Mouse (Mus musculus): Measurements from ENCODE around the gene Cdh12. TPM values are rescaled to one million over a fixed set of nuclear protein-coding genes. Genes with fewer than 3 reads are reported as not detected.
"Not testable (repeated sequence)": the region's sequence is repeated elsewhere in the genome, so short reads cannot be mapped to it uniquely, and the experiment has no call there.

Cdh12 gene
- total RNA-seq, 1 experiment: not detected

- DNase-seq (ENCODE audit: low read depth, low spot score): no peak
- in situ Hi-C loops (cut with MboI; ENCODE audit: low sequenced_read_pairs in 2 of 2, unreplicated experiment in 2 of 2): no loop called here
- no peaks in the 10 kb centered on the region for H3K9me3 ChIP-seq (ENCODE audit: control insufficient read depth, insufficient read depth, low read depth, low read length)
- no peak for TF ChIP-seq ZNF384 (IDR thresholded peaks at IDR 0.05; ENCODE audit: low read depth, low read length)
- no peak for TF ChIP-seq CHD2 (IDR thresholded peaks at IDR 0.05; ENCODE audit: low read depth, low read length)
- TF ChIP-seq ZC3H11A (IDR thresholded peaks at IDR 0.05; ENCODE audit: borderline replicate concordance, low read depth, low read length): no peak
- TF ChIP-seq MAFK (IDR thresholded peaks at IDR 0.05; ENCODE audit: insufficient read depth, low read depth, low read length): no peak
- TF ChIP-seq HCFC1 (IDR thresholded peaks at IDR 0.05; ENCODE audit: borderline replicate concordance, insufficient read depth, low read length): no peak
- no peaks in the 10 kb centered on the region for H3K4me1 ChIP-seq (ENCODE audit: control insufficient read depth in 2 of 2, insufficient read depth in 2 of 2, low read length in 2 of 2, poor library complexity in 1 of 2)
- H3K4me3 ChIP-seq (ENCODE audit: insufficient read depth in 1 of 2, low read depth in 1 of 2, low read length in 2 of 2, poor library complexity in 1 of 2, severe bottlenecking in 1 of 2): no peak overlapping the region
- H3K27ac ChIP-seq (ENCODE audit: insufficient read depth, low read depth, low read length, poor library complexity, severe bottlenecking): no peak overlapping the region
- no peak overlapping the region for H3K9ac ChIP-seq (ENCODE audit: insufficient read depth, low read depth, low read length, poor library complexity, severe bottlenecking)
- no peaks in the 10 kb centered on the region for H3K36me3 ChIP-seq (ENCODE audit: control insufficient read depth, insufficient read depth, low read length, poor library complexity, severe bottlenecking)
These were observed 121.9 kb downstream of the Cdh12 start for GRCm38 (mm10) chr15:20571012-20571411.

DNA sequence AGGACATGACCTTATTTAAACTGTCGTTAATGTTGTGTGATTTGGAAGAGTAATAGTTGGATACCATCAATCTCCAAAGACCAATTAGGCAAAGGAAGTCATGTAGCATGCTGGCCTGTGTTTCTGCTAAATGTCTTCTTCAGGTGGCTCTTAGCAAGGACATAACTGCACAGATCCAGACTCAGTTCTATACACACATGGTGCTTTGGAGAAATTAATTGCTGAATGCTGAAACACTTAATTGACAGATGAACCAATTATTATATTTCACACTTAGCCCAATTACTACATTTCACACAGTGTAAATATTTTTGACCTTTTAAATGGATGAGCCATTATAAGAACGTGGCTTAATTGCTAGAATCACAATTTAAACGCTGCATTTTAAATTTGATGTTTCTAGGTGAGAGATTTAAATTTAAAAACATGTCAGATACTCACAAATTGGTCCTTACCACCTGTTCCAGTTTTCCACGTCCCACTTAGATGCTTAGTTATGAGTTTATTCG lies 133.6 kb downstream of the Cdh12 start:
- H3K9ac ChIP-seq (ENCODE audit: insufficient read depth, low read depth, low read length, poor library complexity, severe bottlenecking): no peak overlapping the region
- in situ Hi-C loops (cut with MboI; ENCODE audit: low sequenced_read_pairs in 2 of 2, unreplicated experiment in 2 of 2): no loop called here
- TF ChIP-seq ZNF384 (IDR thresholded peaks at IDR 0.05; ENCODE audit: low read depth, low read length): no peak
- no peaks in the 10 kb centered on the region for H3K36me3 ChIP-seq (ENCODE audit: control insufficient read depth, insufficient read depth, low read length, poor library complexity, severe bottlenecking)
- H3K9me3 ChIP-seq (ENCODE audit: control insufficient read depth, insufficient read depth, low read depth, low read length): no peaks in the 10 kb centered on the region
- H3K27ac ChIP-seq (ENCODE audit: insufficient read depth, low read depth, low read length, poor library complexity, severe bottlenecking): no peak overlapping the region
- no peak overlapping the region for H3K4me3 ChIP-seq (ENCODE audit: insufficient read depth in 1 of 2, low read depth in 1 of 2, low read length in 2 of 2, poor library complexity in 1 of 2, severe bottlenecking in 1 of 2)
- H3K4me1 ChIP-seq (ENCODE audit: control insufficient read depth in 2 of 2, insufficient read depth in 2 of 2, low read length in 2 of 2, poor library complexity in 1 of 2): no peaks in the 10 kb centered on the region
- DNase-seq (ENCODE audit: low read depth, low spot score): no peak

GRCm38 (mm10) chr15:20591599-20591998 lies 142.5 kb downstream of the Cdh12 start:
- TF ChIP-seq MAFK (IDR thresholded peaks at IDR 0.05; ENCODE audit: insufficient read depth, low read depth, low read length) (no peak), ZC3H11A (IDR thresholded peaks at IDR 0.05; ENCODE audit: borderline replicate concordance, low read depth, low read length) (no peak), HCFC1 (IDR thresholded peaks at IDR 0.05; ENCODE audit: borderline replicate concordance, insufficient read depth, low read length) (no peak), ZNF384 (IDR thresholded peaks at IDR 0.05; ENCODE audit: low read depth, low read length) (no peak), CHD2 (IDR thresholded peaks at IDR 0.05; ENCODE audit: low read depth, low read length) (no peak)
- Histone ChIP-seq H3K36me3 (ENCODE audit: control insufficient read depth, insufficient read depth, low read length, poor library complexity, severe bottlenecking) (no peaks in the 10 kb centered on the region), H3K9me3 (ENCODE audit: control insufficient read depth, insufficient read depth, low read depth, low read length) (no peaks in the 10 kb centered on the region), H3K9ac (ENCODE audit: insufficient read depth, low read depth, low read length, poor library complexity, severe bottlenecking) (no peak overlapping the region), H3K4me1 (ENCODE audit: control insufficient read depth in 2 of 2, insufficient read depth in 2 of 2, low read length in 2 of 2, poor library complexity in 1 of 2) (no peaks in the 10 kb centered on the region), H3K4me3 (ENCODE audit: insufficient read depth in 1 of 2, low read depth in 1 of 2, low read length in 2 of 2, poor library complexity in 1 of 2, severe bottlenecking in 1 of 2) (no peak overlapping the region), H3K27ac (ENCODE audit: insufficient read depth, low read depth, low read length, poor library complexity, severe bottlenecking) (no peak overlapping the region)
- in situ Hi-C loops (cut with MboI; ENCODE audit: low sequenced_read_pairs in 2 of 2, unreplicated experiment in 2 of 2): no loop called here
- no peak for DNase-seq (ENCODE audit: low read depth, low spot score)

DNA sequence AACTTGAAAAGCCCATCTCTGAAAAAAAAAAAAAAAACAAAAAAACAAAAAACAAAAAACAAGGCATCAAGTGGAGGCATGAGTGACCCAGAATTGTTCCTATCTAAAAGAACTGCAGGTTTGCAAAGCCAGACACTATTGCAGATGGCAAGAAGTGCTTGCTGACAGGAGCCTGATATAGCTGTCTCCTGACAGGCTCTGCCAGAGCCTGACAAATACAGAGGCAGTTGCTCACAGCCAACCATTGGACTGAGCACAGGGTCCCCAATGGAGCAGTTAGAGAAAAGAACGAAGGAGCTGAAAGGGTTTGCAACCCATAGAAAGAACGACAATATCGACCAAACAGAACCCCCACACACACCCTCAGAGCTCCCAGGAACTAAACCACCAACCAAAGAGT lies 156.7 kb downstream of the Cdh12 start:
- H3K4me3 ChIP-seq (ENCODE audit: insufficient read depth in 1 of 2, low read depth in 1 of 2, low read length in 2 of 2, poor library complexity in 1 of 2, severe bottlenecking in 1 of 2); H3K27ac ChIP-seq (ENCODE audit: insufficient read depth, low read depth, low read length, poor library complexity, severe bottlenecking); H3K4me1 ChIP-seq (ENCODE audit: control insufficient read depth in 2 of 2, insufficient read depth in 2 of 2, low read length in 2 of 2, poor library complexity in 1 of 2); H3K36me3 ChIP-seq (ENCODE audit: control insufficient read depth, insufficient read depth, low read length, poor library complexity, severe bottlenecking); H3K9me3 ChIP-seq (ENCODE audit: control insufficient read depth, insufficient read depth, low read depth, low read length); H3K9ac ChIP-seq (ENCODE audit: insufficient read depth, low read depth, low read length, poor library complexity, severe bottlenecking); in situ Hi-C loops (cut with MboI; ENCODE audit: low sequenced_read_pairs in 2 of 2, unreplicated experiment in 2 of 2); DNase-seq (ENCODE audit: low read depth, low spot score): not testable (repeated sequence)

- no peak overlapping the region for H3K27ac ChIP-seq (ENCODE audit: insufficient read depth, low read depth, low read length, poor library complexity, severe bottlenecking)
- H3K4me3 ChIP-seq (ENCODE audit: insufficient read depth in 1 of 2, low read depth in 1 of 2, low read length in 2 of 2, poor library complexity in 1 of 2, severe bottlenecking in 1 of 2): no peak overlapping the region
- no peaks in the 10 kb centered on the region for H3K36me3 ChIP-seq (ENCODE audit: control insufficient read depth, insufficient read depth, low read length, poor library complexity, severe bottlenecking)
- TF ChIP-seq HCFC1 (IDR thresholded peaks at IDR 0.05; ENCODE audit: borderline replicate concordance, insufficient read depth, low read length): no peak
- no peak for TF ChIP-seq MAFK (IDR thresholded peaks at IDR 0.05; ENCODE audit: insufficient read depth, low read depth, low read length)
- no peak for TF ChIP-seq CHD2 (IDR thresholded peaks at IDR 0.05; ENCODE audit: low read depth, low read length)
- TF ChIP-seq ZNF384 (IDR thresholded peaks at IDR 0.05; ENCODE audit: low read depth, low read length): no peak
- no peak for TF ChIP-seq ZC3H11A (IDR thresholded peaks at IDR 0.05; ENCODE audit: borderline replicate concordance, low read depth, low read length)
- no peak for DNase-seq (ENCODE audit: low read depth, low spot score)
- H3K4me1 ChIP-seq (ENCODE audit: control insufficient read depth in 2 of 2, insufficient read depth in 2 of 2, low read length in 2 of 2, poor library complexity in 1 of 2): no peaks in the 10 kb centered on the region
- no peak overlapping the region for H3K9ac ChIP-seq (ENCODE audit: insufficient read depth, low read depth, low read length, poor library complexity, severe bottlenecking)
- H3K9me3 ChIP-seq (ENCODE audit: control insufficient read depth, insufficient read depth, low read depth, low read length): no peaks in the 10 kb centered on the region
- in situ Hi-C loops (cut with MboI; ENCODE audit: low sequenced_read_pairs in 2 of 2, unreplicated experiment in 2 of 2): no loop called here
These were observed 185.5 kb downstream of the Cdh12 start for GRCm38 (mm10) chr15:20634593-20634992.

Measured in ES-E14 (cell line).